Mouse (Mus musculus) bone marrow, adult 2 months (tissue): ENCODE data around the gene Syt6.

Experiments
- CTCF ChIP-seq: fragments of 200-500 bp; IDR thresholded peaks from 2 replicates; pipeline ENCODE4 v1.5.1; 2011; ENCODE audit warnings: low read length, control low read depth; ENCODE audit not compliant: control insufficient read depth, insufficient read depth
- POLR2A ChIP-seq: fragments of 200-500 bp; IDR thresholded peaks from 2 replicates; pipeline ENCODE4 v1.6.1; 2011; ENCODE audit warnings: low read depth, mild to moderate bottlenecking, control low read depth, low read length, borderline replicate concordance; ENCODE audit not compliant: control insufficient read depth

DNA sequence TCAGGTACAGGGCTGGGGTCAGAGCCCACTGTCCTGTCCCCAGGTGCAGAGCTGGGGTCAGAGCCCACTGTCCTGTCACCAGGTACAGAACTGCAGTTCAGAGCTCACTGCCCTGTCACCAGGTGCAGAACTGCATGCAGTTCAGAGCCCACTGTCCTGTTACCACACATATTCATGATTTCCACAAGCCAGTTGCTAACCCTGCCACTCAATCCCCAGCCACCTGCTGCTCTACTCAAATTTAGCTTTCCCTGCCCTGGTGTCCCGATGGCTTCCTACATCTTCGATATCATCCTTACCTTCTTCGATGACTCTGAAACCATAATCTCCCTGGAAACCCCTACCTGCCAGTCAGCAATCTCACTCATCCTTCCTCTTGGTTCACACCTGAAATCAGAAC lies 88.4 kb downstream of the Syt6 start:
- TF ChIP-seq POLR2A (no peak), CTCF (no peak)
